Mouse (Mus musculus) intestine, postnatal 0 days (tissue): ENCODE measurements around the gene Rtraf. TPM values are rescaled to one million over a fixed set of nuclear protein-coding genes. Genes with fewer than 3 reads are reported as not detected.

Experiments used
- ATAC-seq: fragments of 200-750 bp; cut with Nextera tagmentation; 2 replicates; pipeline ENCODE4 v1.8.0; 2017; ENCODE audit warnings: mild to moderate bottlenecking, moderate TSS enrichment, moderate library complexity
- H3K27ac ChIP-seq: fragments of 300-500 bp; sonication (generic); 2 replicates; pipeline ENCODE4 v1.5.1; 2014; ENCODE audit warnings: mild to moderate bottlenecking, low read depth, low read length, moderate library complexity
- H3K27me3 ChIP-seq: fragments of 300-500 bp; sonication (generic); replicated peaks from 2 replicates; pipeline ENCODE4 v1.6.1; 2014; ENCODE audit warnings: low read length, mixed read lengths; ENCODE audit not compliant: control insufficient read depth, insufficient read depth
- H3K36me3 ChIP-seq: fragments of 300-500 bp; sonication (generic); 2 replicates; pipeline ENCODE4 v1.6.1; 2014; ENCODE audit warnings: mild to moderate bottlenecking, moderate library complexity; ENCODE audit not compliant: control insufficient read depth, insufficient read depth
- H3K4me1 ChIP-seq: fragments of 300-500 bp; sonication (generic); replicated peaks from 2 replicates; pipeline ENCODE4 v1.6.1; 2014; ENCODE audit warnings: antibody characterized with exemption, low read length, mixed read lengths; ENCODE audit not compliant: control insufficient read depth, insufficient read depth
- H3K4me2 ChIP-seq: fragments of 300-500 bp; sonication (generic); replicated peaks from 2 replicates; pipeline ENCODE4 v1.6.1; 2014; ENCODE audit warnings: low read depth, mild to moderate bottlenecking, moderate library complexity
- H3K4me3 ChIP-seq: fragments of 300-500 bp; sonication (generic); 2 replicates; pipeline ENCODE4 v1.5.1; 2014; ENCODE audit warnings: low read depth, low read length
- H3K9ac ChIP-seq: fragments of 300-500 bp; sonication (generic); 2 replicates; pipeline ENCODE4 v1.6.1; 2014; ENCODE audit warnings: mild to moderate bottlenecking, low read depth, low read length
- H3K9me3 ChIP-seq: fragments of 300-500 bp; sonication (generic); 2 replicates; pipeline ENCODE4 v1.6.1; 2016; ENCODE audit warnings: mixed run types; ENCODE audit not compliant: control insufficient read depth
- CTCF ChIP-seq: sonication (generic); IDR thresholded peaks from 2 replicates; pipeline ENCODE4 v1.5.1; 2016; ENCODE audit warnings: low read depth, mild to moderate bottlenecking, control low read depth, antibody characterized with exemption, moderate library complexity
- WGBS: fragments of 180-500 bp; shearing (Covaris S2); extraction: QIAGEN DNeasy Blood & Tissue Kit; methylation state at CpG from one replicate; pipeline ENCODE4 v1.1.7; 2014; 5-methylcytosine and 5-hydroxymethylcytosine counted together
- polyA plus RNA-seq: library from polyadenylated mRNA; unstranded; fragments of >200 nt; fragmentation: Nextera tagmentation; extraction: Ambion mirVana; gene quantifications from 2 replicates; pipeline ENCODE4 v1.2.1, GENCODE M21; 2015

Rtraf gene
- polyA plus RNA-seq, 1 experiment from 2014 or later, result 209 TPM

DNA sequence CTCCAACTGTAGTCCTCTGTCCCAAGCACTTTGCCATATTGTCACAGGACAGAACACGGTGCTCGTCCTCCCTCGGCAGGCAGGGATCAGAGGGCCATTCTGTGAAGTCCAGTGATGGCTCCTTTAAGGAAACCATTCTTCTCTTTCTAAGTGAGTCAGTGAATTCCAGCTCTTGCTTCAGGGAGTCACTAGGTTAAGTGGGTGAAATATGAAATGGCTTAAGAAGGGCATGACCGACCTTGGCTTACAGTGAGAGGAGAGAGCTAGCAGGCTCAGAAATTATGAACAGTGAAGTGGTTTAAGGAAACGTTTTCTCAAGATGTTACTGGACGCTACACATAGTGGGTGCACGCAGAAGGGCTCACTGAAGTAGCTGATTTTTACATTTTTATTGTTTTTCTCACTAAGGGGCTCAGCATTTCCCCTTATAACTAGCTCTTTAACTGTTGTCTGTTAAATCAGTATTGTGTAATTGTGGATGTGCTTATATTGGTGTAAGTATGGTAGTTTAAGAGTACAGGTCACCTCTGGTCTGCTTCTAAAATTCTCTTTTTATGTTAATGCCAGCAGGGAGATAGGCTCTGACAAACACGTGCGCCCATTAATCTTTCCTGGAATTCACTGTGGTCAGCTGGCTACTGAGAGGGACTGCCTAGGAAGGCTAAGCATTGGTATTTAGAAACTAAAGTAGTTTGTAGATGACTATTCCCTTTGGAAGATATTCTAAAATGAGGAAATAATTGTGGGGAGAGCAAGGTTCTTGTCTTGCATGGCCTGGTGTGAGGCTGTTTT is 37.6 kb downstream of the Rtraf start:
- Histone ChIP-seq H3K4me2 (no peak overlapping the region), H3K9ac (no peak overlapping the region), H3K36me3 (peaks cover 8% of the 10 kb centered on the region; the same call in 1 of the 2 replicates), H3K27me3 (no peaks in the 10 kb centered on the region), H3K4me1 (no peaks in the 10 kb centered on the region), H3K27ac (no peak overlapping the region), H3K9me3 (no peaks in the 10 kb centered on the region), H3K4me3 (no peak overlapping the region)
- ATAC-seq, result no peak
- TF ChIP-seq CTCF, result no peak
- 83% methylated on average over 9 of the region's 9 CpGs for WGBS

GRCm38 (mm10) chr14:19777945-19778344 is 45.7 kb downstream of the Rtraf start:
- Histone ChIP-seq H3K27ac (no peak overlapping the region), H3K4me3 (no peak overlapping the region), H3K4me1 (no peaks in the 10 kb centered on the region), H3K36me3 (peaks cover 28% of the 10 kb centered on the region), H3K27me3 (no peaks in the 10 kb centered on the region), H3K4me2 (no peak overlapping the region), H3K9ac (no peak overlapping the region), H3K9me3 (no peaks in the 10 kb centered on the region)
- no peak for TF ChIP-seq CTCF
- ATAC-seq, result no peak
- 89% methylated on average over 13 of the region's 13 CpGs for WGBS

GRCm38 (mm10) chr14:19777365-19777764 is 46.3 kb downstream of the Rtraf start:
- Histone ChIP-seq H3K4me1 (no peaks in the 10 kb centered on the region), H3K4me3 (no peak overlapping the region), H3K27ac (no peak overlapping the region), H3K36me3 (peaks cover 23% of the 10 kb centered on the region), H3K27me3 (no peaks in the 10 kb centered on the region), H3K4me2 (no peak overlapping the region), H3K9me3 (no peaks in the 10 kb centered on the region), H3K9ac (no peak overlapping the region)
- no peak for TF ChIP-seq CTCF
- WGBS, result 86% methylated on average over 6 of the region's 6 CpGs
- ATAC-seq, result no peak

DNA sequence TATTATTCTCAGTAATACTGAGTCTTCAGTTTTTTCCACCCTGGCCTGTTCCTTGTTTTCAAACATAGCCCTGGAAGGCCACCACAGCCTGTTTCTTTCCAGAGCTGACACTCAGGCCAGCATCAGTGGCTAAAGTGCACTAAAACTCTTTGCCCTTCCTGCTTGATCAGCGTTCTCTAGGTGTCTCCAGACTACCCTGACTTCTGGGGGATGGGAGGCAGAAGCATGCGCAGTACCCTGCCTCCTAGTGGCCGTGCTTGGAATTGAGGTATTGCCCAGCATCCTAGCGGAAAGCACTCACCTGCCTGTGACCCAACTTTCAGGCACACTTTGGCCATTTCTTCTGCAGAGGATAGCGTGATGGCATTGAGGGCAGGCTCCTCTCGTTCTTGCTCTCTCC is 46.7 kb downstream of the Rtraf start:
- peak; percentile 96 for TF ChIP-seq CTCF
- Histone ChIP-seq H3K4me3 (no peak overlapping the region), H3K9me3 (no peaks in the 10 kb centered on the region), H3K4me1 (no peaks in the 10 kb centered on the region), H3K4me2 (no peak overlapping the region), H3K9ac (no peak overlapping the region), H3K36me3 (peaks cover 21% of the 10 kb centered on the region), H3K27ac (peak overlapping the region; percentile 64; the same call in 1 of the 2 replicates), H3K27me3 (no peaks in the 10 kb centered on the region)
- peak; percentile 71 for ATAC-seq
- WGBS, result 54% methylated on average over 6 of the region's 6 CpGs

GRCm38 (mm10) chr14:19776179-19776578 is 47.4 kb downstream of the Rtraf start:
- Histone ChIP-seq H3K4me3 (no peak overlapping the region), H3K4me2 (no peak overlapping the region), H3K27ac (peak overlapping the region; percentile 64; the same call in 1 of the 2 replicates), H3K36me3 (peaks cover 21% of the 10 kb centered on the region), H3K4me1 (no peaks in the 10 kb centered on the region), H3K9ac (no peak overlapping the region), H3K9me3 (no peaks in the 10 kb centered on the region), H3K27me3 (no peaks in the 10 kb centered on the region)
- WGBS, result 93% methylated on average over 5 of the region's 5 CpGs
- TF ChIP-seq CTCF, result peak; percentile 41; the same call in 1 of the 2 replicates
- ATAC-seq, result no peak

GRCm38 (mm10) chr14:19775491-19775890 is 48.1 kb downstream of the Rtraf start:
- H3K27ac ChIP-seq, result no peak overlapping the region
- TF ChIP-seq CTCF, result no peak
- ATAC-seq, result peak; percentile 91
- 46% methylated on average over 4 of the region's 4 CpGs for WGBS
- H3K4me2 ChIP-seq, result no peak overlapping the region
- H3K4me3 ChIP-seq, result no peak overlapping the region
- 0 out of 2 replicates have a peak overlapping the region, but pooled peaks have one; percentile 19 for H3K9ac ChIP-seq
- peaks cover 16% of the 10 kb centered on the region for H3K36me3 ChIP-seq
- H3K27me3 ChIP-seq, result no peaks in the 10 kb centered on the region
- H3K9me3 ChIP-seq, result no peaks in the 10 kb centered on the region
- H3K4me1 ChIP-seq, result no peaks in the 10 kb centered on the region
